Mouse (Mus musculus) gastrocnemius, postnatal 10 days (tissue): ENCODE results near the gene 2510009E07Rik. TPM values are rescaled to one million over a fixed set of nuclear protein-coding genes. Genes with fewer than 3 reads are reported as not detected.
"Not testable (repeated sequence)": the region's sequence is repeated elsewhere in the genome, so short reads cannot be mapped to it uniquely, and the experiment has no call there.

Experiments used
- DNase-seq: peaks from one replicate; pipeline ENCODE4 v3.0.0; 2021; ENCODE audit warnings: mixed read lengths
- total RNA-seq, 2 experiments: library from RNA; stranded (reverse); gene quantifications; 2 replicates each; pipeline ENCODE4 v1.2.3; 2021

2510009E07Rik gene
- total RNA-seq, 2 experiments from 2014 or later: 27.5 to 34.9 TPM

- no peak for DNase-seq
These were observed 17.7 kb downstream of the 2510009E07Rik start for GRCm38 (mm10) chr16:21676791-21677190.

- not testable (repeated sequence) for DNase-seq
These were observed 20.8 kb downstream of the 2510009E07Rik start for GRCm38 (mm10) chr16:21673651-21674050.

DNA sequence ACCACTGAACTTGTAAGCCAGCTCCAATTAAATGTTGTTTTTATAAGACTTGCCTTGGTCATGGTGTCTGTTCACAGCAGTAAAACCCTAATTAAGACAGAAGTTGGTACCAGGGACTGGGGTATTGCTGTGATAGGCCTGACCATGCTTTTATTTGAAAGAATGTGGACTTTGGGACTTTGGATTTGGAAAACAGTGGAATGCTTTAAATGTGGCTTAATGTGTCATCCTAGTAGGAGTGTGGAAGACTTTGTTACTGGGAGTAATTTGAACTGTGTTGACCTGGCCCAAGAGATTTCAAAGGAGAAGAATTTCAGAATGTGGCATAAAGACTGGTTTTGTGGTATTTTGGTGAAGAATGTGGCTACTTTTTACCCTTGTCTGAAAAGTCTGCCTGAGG lies 21.4 kb downstream of the 2510009E07Rik start:
- DNase-seq: not testable (repeated sequence)

- no peak for DNase-seq
These were observed 22.6 kb downstream of the 2510009E07Rik start for GRCm38 (mm10) chr16:21671878-21672277.

DNA sequence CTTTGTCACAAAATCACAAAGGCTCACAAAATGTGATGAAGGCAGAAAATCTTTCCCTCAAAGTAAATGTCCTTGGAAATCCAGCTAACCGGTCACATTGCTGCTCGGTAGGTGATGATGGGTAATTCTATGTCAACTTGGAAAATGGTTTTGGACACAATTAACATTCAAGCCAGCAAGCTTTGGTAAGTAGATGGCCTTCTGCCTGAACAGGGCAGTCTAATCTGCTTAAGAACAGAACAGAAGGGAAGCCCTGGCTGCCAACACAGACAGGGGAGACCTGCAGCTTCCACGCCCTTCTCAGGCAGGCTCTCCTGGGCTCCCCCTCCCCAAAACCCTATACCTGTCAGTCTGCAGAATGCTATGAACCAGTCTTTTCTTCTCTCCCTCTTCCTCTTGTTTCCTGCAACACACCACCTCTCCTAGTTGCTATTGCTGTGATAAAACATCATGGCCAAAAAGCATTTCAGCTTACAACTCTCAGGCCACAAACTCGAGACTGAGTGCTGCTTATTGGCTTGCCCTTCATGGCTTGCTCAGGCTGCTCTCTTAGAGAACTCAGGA lies 29.0 kb downstream of the 2510009E07Rik start:
- DNase-seq: no peak

- no peak for DNase-seq
These were observed 29.7 kb downstream of the 2510009E07Rik start for GRCm38 (mm10) chr16:21664633-21665363.

GRCm38 (mm10) chr16:21655961-21656360 lies 38.5 kb downstream of the 2510009E07Rik start:
- no peak for DNase-seq

DNA sequence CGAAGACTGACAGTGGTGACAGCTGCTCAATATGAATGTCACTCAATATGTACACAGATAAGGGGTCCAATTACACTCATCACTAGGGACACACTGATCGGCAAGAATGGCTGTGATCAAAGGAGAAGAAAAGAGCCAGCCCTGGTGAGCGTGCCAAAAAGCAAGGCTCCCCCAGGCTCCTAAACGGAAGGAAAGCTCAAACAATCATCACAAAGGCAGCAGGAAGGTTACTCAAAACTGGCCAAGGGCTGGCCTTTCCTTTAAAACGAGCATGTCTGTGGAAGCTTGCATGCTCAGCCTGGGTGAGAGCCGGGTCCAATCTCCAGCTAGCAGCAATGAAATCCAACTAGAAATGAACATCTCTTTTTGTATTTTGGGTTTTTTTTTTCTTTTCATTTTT lies 39.2 kb downstream of the 2510009E07Rik start:
- no peak for DNase-seq

GRCm38 (mm10) chr16:21654384-21654783 lies 40.1 kb downstream of the 2510009E07Rik start:
- no peak for DNase-seq

DNA sequence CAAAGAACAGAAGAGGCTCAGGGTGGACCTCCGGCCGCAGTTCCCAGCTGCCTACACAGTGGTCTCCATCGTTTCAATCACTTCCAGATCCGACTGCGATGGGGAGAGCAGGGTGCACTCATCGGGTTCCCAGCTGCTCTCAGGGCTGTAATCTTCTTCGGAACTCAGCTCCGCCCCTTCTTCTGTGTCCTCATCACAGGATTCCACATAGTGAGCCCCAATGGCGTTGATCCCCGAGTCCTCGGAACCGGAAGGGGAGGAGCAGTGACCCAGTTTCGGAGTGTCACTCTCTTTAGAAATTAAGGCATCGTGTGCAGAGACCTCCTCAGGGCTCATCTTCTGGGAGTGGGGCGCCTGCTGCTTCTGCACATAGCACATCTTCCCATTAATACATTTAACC lies 41.3 kb downstream of the 2510009E07Rik start:
- DNase-seq: no peak

- no peak for DNase-seq
These were observed 43.3 kb downstream of the 2510009E07Rik start for GRCm38 (mm10) chr16:21651161-21651560.

GRCm38 (mm10) chr16:21650289-21650688 lies 44.2 kb downstream of the 2510009E07Rik start:
- no peak for DNase-seq

DNA sequence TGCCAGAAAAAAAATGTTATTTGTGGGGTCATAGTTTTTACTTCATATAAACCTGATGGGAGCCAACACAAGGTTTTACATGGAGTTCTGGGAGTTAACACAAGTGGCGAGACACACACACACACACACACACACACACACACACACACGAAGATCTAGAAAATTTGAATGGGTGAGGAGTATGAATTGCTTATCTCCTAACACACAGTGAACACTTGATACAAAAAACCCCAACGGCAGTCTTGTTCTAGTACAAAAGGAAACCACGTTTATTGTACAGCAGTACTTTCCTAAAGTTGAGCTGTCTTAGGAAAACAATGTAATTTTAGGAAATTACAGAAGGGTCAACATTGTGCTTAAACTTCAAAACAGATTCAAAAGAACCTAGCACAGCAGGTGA lies 45.7 kb downstream of the 2510009E07Rik start:
- DNase-seq: no peak

DNA sequence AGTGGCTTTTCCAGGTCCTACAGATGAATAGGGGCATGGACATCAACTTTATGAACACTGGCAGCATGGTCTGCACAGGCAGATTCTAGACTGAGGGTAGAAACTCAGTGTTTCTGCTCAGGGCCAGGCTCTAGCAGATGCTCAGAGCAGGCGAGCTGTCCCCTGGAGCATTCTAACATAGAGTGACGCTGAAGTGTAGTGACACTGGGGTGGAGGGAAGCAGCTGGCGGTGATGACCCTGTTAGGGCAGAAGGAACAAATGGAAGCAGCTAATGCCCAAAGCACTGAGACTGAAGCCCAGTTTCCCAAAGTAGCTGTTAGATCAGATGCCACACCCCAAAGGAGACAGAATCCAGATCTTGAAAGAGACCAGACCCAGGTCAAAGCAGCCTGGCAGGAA lies 48.0 kb downstream of the 2510009E07Rik start:
- DNase-seq: no peak

GRCm38 (mm10) chr16:21645915-21646314 lies 48.5 kb downstream of the 2510009E07Rik start:
- no peak for DNase-seq

GRCm38 (mm10) chr16:21644574-21644973 lies 49.9 kb downstream of the 2510009E07Rik start:
- DNase-seq: no peak

DNA sequence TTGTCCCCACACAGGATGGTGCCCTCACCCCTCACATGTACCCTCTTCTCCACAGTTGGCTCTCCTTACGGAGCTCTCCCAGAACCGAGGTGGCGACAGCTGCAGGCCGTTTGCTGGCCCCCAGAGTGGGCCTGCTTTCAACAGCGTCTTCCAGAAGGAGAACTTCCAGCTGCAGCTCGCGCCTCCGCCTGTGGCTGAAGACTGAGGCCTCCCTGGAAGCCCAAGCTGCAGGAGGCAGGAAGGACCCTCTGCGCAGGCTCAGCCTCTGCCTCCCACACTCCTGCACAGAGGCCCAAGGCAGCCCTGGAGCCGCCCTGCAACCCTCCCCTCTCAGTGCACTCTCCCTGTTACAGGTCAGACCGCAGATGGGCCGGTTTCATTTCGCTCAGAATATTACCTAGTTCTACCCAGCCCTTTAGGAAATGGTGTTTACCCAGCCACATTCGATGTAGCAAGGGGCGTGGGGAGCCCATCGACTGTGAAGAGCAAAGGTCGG lies 50.4 kb downstream of the 2510009E07Rik start:
- peak; percentile 67 for DNase-seq

- no peak for DNase-seq
These were observed 50.8 kb downstream of the 2510009E07Rik start for GRCm38 (mm10) chr16:21643621-21644041.

DNA sequence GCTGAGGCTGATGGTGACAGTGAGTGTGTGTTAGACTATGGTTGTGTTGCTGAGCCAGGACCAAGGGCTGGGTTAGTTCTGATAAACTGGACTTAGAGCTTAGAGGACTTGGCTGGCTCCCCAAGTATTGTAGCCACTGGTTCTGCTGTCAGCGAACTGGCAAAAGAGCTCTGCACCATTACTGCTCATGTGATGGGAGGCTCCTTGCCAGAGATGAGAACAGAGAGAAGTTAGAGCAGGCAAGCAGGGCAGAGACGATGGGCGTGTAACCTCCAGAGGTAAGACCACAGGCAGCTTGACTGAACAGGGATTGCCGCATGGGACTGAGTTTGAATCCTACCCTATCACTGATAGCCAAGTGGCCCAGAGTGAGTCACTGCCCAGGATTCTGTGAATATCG lies 51.6 kb downstream of the 2510009E07Rik start:
- DNase-seq: no peak

DNA sequence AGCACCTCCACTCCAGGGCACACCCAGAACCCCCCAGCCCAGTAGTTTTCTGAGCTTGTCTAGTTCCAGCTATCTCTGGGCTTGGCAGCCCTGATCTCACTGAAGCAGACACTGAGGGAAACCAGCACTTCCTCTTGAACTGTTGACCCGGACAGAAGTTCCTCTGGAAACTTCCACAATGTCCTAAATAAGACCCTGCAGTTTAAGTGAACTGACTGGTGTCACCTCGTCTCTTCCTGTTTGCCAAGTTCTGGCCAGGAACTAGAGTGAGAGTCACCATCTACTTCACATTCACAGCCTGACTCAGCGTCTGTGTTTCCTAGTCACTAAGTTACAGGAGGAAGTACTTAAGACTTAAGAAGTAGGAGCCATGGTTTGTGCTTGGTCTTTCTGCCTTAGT lies 52.5 kb downstream of the 2510009E07Rik start:
- DNase-seq: no peak

- no peak for DNase-seq
These were observed 53.5 kb downstream of the 2510009E07Rik start for GRCm38 (mm10) chr16:21640766-21641499.

- no peak for DNase-seq
These were observed 57.2 kb downstream of the 2510009E07Rik start for GRCm38 (mm10) chr16:21637201-21637819.
